Mouse (Mus musculus) spleen, adult 10 weeks (tissue): ENCODE results near the gene Cyp27b1. TPM values are rescaled to one million over a fixed set of nuclear protein-coding genes. Genes with fewer than 3 reads are reported as not detected.

Experiments used
- polyA plus RNA-seq: library from polyadenylated mRNA; stranded (reverse); fragments of 350-450 nt; fragmentation: Illumina TruSeq; extraction: RNeasy Lipid Tissue Mini Kit (QIAGEN cat#74804); gene quantifications from one replicate; pipeline ENCODE4 v1.2.3, GENCODE M21; 2015; ENCODE audit warnings: low replicate concordance; ENCODE audit not compliant: insufficient read depth

The Cyp27b1 gene
- polyA plus RNA-seq = 0.25 TPM

DNA sequence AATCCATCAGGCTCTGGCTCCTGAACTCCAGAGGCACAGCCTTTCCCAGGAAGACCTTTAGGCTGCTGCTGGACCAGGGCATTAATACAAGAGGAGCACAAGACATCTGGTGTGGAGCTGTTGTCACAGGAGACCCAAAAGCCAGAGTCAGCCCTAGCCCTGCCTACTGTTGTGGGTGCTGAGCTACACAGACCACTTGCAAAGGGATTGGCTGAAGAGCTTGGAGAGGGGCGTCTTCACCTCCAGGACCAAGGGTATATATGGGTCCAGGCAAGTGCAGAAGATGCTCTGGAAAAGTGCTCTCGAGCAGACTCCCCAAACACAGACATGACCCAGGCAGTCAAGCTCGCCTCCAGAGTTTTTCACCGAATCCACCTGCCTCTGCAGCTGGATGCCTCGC, at the start of gene Cyp27b1:
TSS of gene Cyp27b1 (plus strand) at position 297 of the 400 bp plus-strand sequence.

GRCm38 (mm10) chr10:127000529-127000928, 47.5 kb upstream of the Cyp27b1 start, which contains the start of gene Avil:
TSS of gene Avil (plus strand) at chr10:127000709.

DNA sequence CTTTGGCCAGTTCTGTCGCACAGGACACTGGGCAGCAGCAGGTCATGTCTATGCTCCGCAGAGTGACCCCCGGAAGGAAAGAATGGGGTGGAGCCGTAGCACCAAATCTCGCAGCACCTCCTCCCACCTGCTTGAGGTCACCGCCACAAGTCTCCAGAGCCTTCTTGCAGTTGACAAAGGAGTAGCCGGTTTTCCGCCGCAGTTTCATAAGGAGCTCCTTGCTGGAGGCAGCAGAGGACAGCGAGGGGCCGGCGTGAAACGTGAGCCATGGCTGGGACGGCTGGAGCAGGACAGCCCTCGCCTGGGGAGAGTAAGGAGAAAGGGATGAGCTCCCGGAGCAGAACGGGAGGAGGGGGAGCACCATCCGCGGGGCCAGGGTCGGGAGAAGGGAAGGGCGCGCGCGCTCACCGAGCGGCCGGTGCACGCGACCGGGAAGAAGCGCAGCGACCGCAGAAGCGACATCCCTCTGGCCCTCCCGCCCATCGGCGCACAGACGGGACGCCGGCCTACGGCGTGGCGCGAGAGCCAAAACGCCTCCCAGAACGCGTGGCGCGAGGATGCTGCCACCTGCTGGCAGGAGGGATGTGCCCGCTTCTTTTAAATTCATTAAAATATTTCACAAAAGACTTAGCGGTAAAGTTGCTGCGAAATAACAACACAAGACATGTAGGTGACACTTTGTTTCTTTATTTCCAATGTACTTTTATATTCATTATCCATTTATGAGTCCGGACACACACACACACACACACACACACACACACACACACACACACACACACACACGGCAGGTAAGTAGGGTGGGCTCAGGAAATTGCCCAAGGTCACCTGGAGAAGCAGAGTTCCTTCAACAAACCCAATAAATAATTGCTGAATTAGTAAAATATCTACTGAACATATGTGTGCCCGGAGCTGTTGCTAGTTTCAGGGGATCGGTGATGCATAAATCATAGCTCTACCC, 17.4 kb upstream of the Cyp27b1 start, which contains the start of gene Tsfm:
TSS of gene Tsfm (minus strand) at position 505 of the 961 bp plus-strand sequence.

GRCm38 (mm10) chr10:127041274-127041766, 6.7 kb upstream of the Cyp27b1 start, which contains the start of the genes Mettl1 and Eef1akmt3:
TSS of gene Mettl1 (plus strand) at chr10:127041414.
TSS of gene Eef1akmt3 (minus strand) at chr10:127041513.

GRCm38 (mm10) chr10:127059968-127060916, 12.2 kb downstream of the Cyp27b1 start, which contains the start of gene March9:
TSS of gene March9 (minus strand) at chr10:127060184.

DNA sequence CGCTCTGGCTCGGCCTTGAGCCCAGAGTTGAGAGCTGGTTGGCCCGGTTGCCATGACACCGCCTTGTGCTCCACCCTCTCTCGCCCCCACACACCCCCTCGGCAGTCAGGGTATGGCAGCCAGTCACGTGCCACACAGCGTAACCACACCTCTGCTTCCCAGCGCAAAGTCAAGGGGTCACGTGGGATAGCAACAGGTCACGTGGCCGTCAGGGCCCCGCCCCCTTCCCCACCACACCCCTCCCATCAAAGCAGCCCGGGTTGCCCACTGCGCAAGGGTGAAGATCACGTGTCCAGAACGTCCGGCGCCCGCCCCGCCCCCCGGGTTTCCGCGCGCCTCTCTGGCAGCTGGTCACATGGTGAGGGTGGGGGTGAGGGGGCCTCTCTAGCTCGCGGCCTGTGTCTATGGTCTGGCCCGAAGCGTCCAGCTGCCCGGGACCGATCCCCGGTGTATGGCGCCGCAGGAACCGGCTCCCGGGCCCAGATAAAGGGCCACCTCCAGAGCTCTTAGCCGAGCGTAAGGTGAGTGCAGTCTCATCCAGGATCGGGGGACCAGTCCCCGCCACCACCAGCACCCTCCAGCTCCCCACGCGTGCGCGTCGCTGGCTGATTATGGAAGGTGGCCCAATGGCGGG, 15.3 kb downstream of the Cyp27b1 start, which contains the start of gene Cdk4:
TSS of gene Cdk4 (plus strand) at position 296 of the 634 bp plus-strand sequence.

DNA sequence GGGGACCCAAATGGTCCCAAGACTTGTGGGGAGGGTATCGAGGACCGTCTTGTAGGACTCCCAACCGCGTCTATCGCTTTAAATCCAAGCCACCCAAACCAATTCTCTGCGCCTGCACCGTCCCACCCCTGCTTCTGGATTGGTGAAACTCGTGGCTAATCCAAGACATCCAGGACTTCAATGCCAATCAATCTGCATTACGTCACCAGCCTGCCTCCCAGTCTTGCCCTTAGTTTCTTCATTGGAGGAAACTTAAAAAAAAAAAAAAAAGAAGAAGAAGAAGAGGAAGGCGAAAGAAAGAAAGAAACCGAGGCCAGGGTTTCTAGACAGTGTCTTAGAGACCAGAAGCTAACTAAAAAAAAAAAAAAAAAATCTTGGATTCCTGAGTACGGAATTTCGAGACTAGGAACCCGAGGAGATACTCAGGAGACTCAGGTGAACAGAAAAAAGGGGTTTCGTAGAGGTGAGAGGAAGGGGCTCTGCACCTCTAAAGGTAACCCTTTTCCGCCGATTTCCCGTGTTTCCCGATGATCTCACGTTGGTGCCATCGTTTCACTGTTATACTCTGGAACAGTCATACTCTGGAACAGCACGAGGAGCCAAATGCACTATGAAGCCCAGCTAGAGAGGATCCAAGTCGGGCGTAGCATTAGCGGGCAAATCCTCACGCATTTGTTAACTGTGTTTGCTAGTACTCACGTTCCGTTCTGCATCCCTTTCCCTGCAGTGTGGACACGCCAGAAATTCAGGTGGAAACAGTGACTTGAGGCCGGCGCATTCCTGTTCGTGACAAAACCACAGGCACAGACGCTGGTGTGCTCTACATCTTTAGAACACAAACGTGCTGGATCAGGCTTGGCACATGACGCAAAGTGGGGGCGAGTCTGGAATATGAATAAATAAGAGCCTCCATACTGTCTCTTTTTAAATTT, 22.4 kb downstream of the Cyp27b1 start, which contains the start of gene Tspan31:
TSS of gene Tspan31 (minus strand) at position 75 of the 932 bp plus-strand sequence.

DNA sequence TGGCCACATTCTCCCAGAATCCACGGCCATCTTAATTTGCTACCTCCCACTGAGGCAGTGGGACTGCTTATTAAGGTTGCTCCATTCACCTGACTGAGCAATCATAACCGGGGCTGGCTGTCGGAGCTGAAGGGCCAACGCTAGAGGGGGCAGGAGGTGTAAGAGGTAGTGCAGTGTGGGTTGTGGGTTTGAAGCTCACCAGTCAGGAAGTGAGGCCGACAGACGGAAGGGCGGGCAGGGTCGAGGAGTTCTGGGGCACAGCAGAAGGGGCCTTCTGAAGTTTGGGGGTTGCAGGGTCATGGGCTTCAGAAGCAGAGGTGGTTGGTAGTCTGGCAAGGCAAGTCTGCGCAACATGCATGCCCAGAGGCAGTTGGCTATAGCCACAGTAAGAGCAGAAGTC, 27.0 kb downstream of the Cyp27b1 start, which contains the start of gene Agap2:
TSS of gene Agap2 (plus strand) at position 205 of the 400 bp plus-strand sequence.

Other genes starting within 250 kb of the Cyp27b1 start
- 6.5 TPM for gene Atp23, start 146.9 kb upstream of the Cyp27b1 start, polyA plus RNA-seq
- gene Ctdsp2, start 69.5 kb upstream of the Cyp27b1 start, polyA plus RNA-seq = 71.0 TPM
- 0.35 TPM for gene Avil, start 47.5 kb upstream of the Cyp27b1 start, polyA plus RNA-seq
- 17.2 TPM for gene Tsfm, start 17.4 kb upstream of the Cyp27b1 start, polyA plus RNA-seq
- 19.8 TPM for gene Mettl1, start 6.8 kb upstream of the Cyp27b1 start, polyA plus RNA-seq
- 0.22 TPM for gene Eef1akmt3, start 6.7 kb upstream of the Cyp27b1 start, polyA plus RNA-seq
- 1.4 TPM for gene March9, start 11.9 kb downstream of the Cyp27b1 start, polyA plus RNA-seq
- gene Cdk4, start 15.3 kb downstream of the Cyp27b1 start, polyA plus RNA-seq = 121 TPM
- 72.3 TPM for gene Tspan31, start 22.0 kb downstream of the Cyp27b1 start, polyA plus RNA-seq
- gene Agap2, start 27.0 kb downstream of the Cyp27b1 start, polyA plus RNA-seq = 15.7 TPM
- gene Os9, start 72.9 kb downstream of the Cyp27b1 start, polyA plus RNA-seq = 51.3 TPM
- 130 TPM for gene B4galnt1, start 117.0 kb downstream of the Cyp27b1 start, polyA plus RNA-seq
- 1.7 TPM for gene Slc26a10, start 132.4 kb downstream of the Cyp27b1 start, polyA plus RNA-seq
- 13.6 TPM for gene Arhgef25, start 141.8 kb downstream of the Cyp27b1 start, polyA plus RNA-seq
- gene Dtx3, start 147.5 kb downstream of the Cyp27b1 start, polyA plus RNA-seq = 38.7 TPM
- 37.1 TPM for gene Pip4k2c, start 163.3 kb downstream of the Cyp27b1 start, polyA plus RNA-seq
- 1.6 TPM for gene Kif5a, start 215.1 kb downstream of the Cyp27b1 start, polyA plus RNA-seq
- 61.6 TPM for gene Dctn2, start 218.1 kb downstream of the Cyp27b1 start, polyA plus RNA-seq
- gene Mbd6, start 240.8 kb downstream of the Cyp27b1 start, polyA plus RNA-seq = 18.9 TPM